8 mouse cellular contexts compared by ENCODE assay signal in genomic region chr8:85554391-85555180, GRCm38 (mm10). TPM values are rescaled to one million over a fixed set of nuclear protein-coding genes. Genes with fewer than 3 reads are reported as not detected.
DNase-seq lines count a peak whose midpoint lies in the region; ATAC-seq and TF ChIP-seq lines count a peak whose summit lies in the region.

No protein-coding gene starts in this region.

- H3K4me1 ChIP-seq in cerebellum, adult 2 months (ENCODE audit: control insufficient read depth, insufficient read depth, low read length) = no peaks in the 10 kb centered on the region

- H3K27ac ChIP-seq in cerebellum, adult 2 months (ENCODE audit: insufficient read depth, low read length) = peak overlapping the region; percentile 89

- ATAC-seq in cerebellum, adult (ENCODE audit: insufficient number of reproducible peaks, low FRiP score, low TSS enrichment) = peak; percentile 82
- peak; percentile 25 for ATAC-seq in granulocyte monocyte progenitor cell, adult 5-6 weeks (replicated peaks; ENCODE audit: poor library complexity, severe bottlenecking)

- no peak for TF ChIP-seq CTCF in cerebellum, adult 2 months (IDR thresholded peaks at IDR 0.05; ENCODE audit: borderline replicate concordance, insufficient read depth, low read depth, low read length)

- H3K27me3 ChIP-seq in cerebellum, adult 2 months (ENCODE audit: control insufficient read depth, insufficient read depth, low read length) = no peaks in the 10 kb centered on the region

- DNase-seq in cerebellum, postnatal 10 days = no peak
- peak; percentile 47 to 53 for DNase-seq in B cell, adult 2 months
- peak; percentile 41 to 52 for DNase-seq in cerebellum, adult 2 months
- peak; percentile 21 for DNase-seq in kidney, postnatal 14 days
- DNase-seq in lung, postnatal 25 days (ENCODE audit: low spot score) = peak; percentile 53
- DNase-seq in retina, postnatal 7 days (ENCODE audit: low read depth, low spot score) = peak; percentile 2

- 1% methylated on average over 59 of the region's 66 CpGs for WGBS in cerebellum, adult 2 months

- no peak for TF ChIP-seq POLR2A in cerebellum, adult 2 months (IDR thresholded peaks at IDR 0.05; ENCODE audit: borderline replicate concordance, insufficient read depth, low read length)

- H3K4me3 ChIP-seq in cerebellum, adult 2 months (replicated peaks; ENCODE audit: insufficient read depth, low read depth, low read length) = peak overlapping the region; percentile 88

RNA-seq across cellular contexts. Expression of gene Dnaja2, which starts 0.6 kb away (rescaled TPM):
- polyA plus RNA-seq in cerebellum, adult 2 months (2012; rRNA removed) = 102 and 108 TPM in 2 replicates
- 86.8 and 101 TPM in 2 replicates for total RNA-seq in granulocyte monocyte progenitor cell, adult 5-6 weeks (2014; fragmentation: Nextera tagmentation)
- 128 and 137 TPM in 2 replicates for total RNA-seq in granulocyte monocyte progenitor cell, adult 5-6 weeks (2017)

Comparison
In these comparisons a context has a peak if more than half of its experiments do, and no peak if none do; other contexts are left out.
1. DNase-seq: peak in B cell, adult 2 months (2 of 2), cerebellum, adult 2 months (2 of 2), kidney, postnatal 14 days (single experiment), lung, postnatal 25 days (single experiment) and retina, postnatal 7 days (single experiment); none in cerebellum, postnatal 10 days (0 of 2).